Mouse (Mus musculus) lung, adult 2 months (tissue): ENCODE results near the gene AC109138.7.

ENCODE experiments used
- CTCF ChIP-seq: fragments of 200-500 bp; IDR thresholded peaks from 2 replicates; pipeline ENCODE4 v1.5.1; 2011; ENCODE audit warnings: mild to moderate bottlenecking, low read length, control low read depth; ENCODE audit not compliant: insufficient read depth
- POLR2A ChIP-seq: fragments of 200-500 bp; IDR thresholded peaks from 2 replicates; pipeline ENCODE4 v1.6.1; 2011; ENCODE audit warnings: low read depth, mild to moderate bottlenecking, control low read depth, low read length, borderline replicate concordance; ENCODE audit errors: extremely low read depth

DNA sequence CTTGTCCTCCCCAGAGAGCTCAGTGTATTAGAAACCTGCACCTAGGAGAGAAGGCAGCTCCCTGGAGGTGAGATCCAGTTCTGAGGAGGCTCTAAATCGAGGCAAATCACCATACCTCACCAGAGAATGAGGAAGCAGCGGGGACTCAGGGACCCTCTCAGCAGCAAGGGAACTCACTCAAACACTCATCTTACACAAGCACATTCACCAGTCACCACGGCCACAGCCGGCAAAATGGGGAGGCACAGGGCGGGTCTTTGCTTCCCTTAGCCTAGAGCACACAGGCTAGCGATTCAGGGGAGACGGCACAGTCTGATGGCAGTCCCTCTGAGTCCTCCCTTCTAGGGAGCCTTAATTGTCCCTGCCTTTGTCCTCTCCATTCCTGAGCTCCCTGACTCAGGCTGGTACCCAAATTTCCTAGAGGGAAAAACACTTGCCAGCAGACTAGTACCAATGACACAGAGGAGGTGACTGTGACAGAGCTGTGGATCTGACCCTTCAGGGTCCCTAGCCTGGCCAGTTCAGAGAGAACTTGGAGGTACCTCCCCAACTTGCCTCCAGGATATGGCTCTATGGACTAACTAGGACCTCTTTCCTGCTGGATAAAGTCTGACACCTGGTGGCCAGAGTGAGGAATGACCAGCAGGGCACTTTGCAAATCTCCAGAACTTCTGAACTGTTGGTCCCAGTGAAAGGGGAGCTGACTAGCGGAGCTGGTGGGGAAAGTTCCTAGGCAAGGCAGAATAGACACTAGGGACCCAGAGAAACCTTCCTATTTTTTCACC, 13.9 kb downstream of the AC109138.7 start:
- TF ChIP-seq POLR2A (no peak), CTCF (peak; percentile 76)
